Mouse (Mus musculus): ENCODE data around the gene Vegfb.

DNA sequence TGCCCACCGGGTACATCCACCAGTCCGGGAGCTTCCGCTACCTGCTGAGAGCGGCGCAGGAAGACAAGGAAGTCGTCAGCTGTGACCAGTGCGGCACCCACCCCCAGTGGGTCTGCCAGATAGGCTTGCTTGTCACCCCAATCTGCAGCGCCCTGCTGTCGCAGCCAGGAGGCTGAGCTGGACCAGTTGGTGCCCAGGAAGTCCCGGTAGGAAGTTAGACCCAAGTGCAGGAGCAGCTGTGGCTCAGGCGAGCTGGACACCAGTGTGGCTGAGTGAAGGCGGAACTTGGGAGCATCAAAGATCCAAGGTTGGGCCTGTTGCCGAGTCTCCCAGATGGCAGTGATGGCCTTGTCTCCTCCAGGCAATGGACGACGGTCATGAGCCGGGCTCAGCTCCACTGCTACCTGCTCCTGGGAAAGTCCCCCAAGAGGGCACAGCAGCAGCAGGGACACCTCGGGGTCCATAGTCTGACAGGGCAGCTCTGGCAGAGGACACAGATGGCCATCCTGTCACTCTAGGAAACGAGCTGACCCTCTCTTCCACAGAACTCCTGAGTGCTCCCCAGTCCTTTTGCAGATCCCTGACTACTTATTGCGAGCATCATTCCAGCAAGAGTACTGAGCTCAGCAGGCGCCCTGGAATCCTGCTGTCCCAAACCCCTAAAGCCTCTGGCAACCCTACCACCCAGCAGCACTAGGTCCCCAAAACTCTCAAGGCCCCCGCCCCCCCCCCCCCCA, 8.0 kb upstream of the Vegfb start:
- TF ChIP-seq CTCF (conservative IDR thresholded peaks at IDR 0.05; ENCODE audit: insufficient read depth, insufficient read length, low read depth, low read length): no peak
- TF ChIP-seq POLR2A (IDR thresholded peaks at IDR 0.05; ENCODE audit: low read depth, low read length): no peak
